Mouse (Mus musculus) ES-Bruce4 (cell line): ENCODE results near the gene Vdac1.

Source experiments
- CTCF ChIP-seq: IDR thresholded peaks from one replicate; pipeline ENCODE4 v1.8.1; 2011; ENCODE audit warnings: low read depth, low read length
- POLR2A ChIP-seq: IDR thresholded peaks from one replicate; pipeline ENCODE4 v1.8.1; 2011; ENCODE audit warnings: low read length; ENCODE audit not compliant: insufficient read depth

GRCm38 (mm10) chr11:52388150-52388549 is 27.5 kb downstream of the Vdac1 start:
- TF ChIP-seq POLR2A (no peak), CTCF (no peak)
